Mouse (Mus musculus): ENCODE measurements around the gene Aplp2. TPM values are rescaled to one million over a fixed set of nuclear protein-coding genes. Genes with fewer than 3 reads are reported as not detected.

Gene Aplp2
- polyA plus RNA-seq (2014; fragmentation: Illumina TruSeq; extraction: RNeasy Lipid Tissue Mini Kit (QIAGEN cat#74804); ENCODE audit: low read depth, low replicate concordance) = 177 TPM

GRCm38 (mm10) chr9:31211690-31212499, at the start of gene Aplp2:
Aplp2 (minus strand) TSS chr9:31211815.

GRCm38 (mm10) chr9:31131205-31131968, 80.2 kb downstream of the Aplp2 start, which contains the start of gene St14:
St14 (minus strand) TSS chr9:31131853.

Other genes with a start within 250 kb of the Aplp2 start
- gene Zbtb44, start 181.2 kb downstream of the Aplp2 start, polyA plus RNA-seq (2014; fragmentation: Illumina TruSeq; extraction: RNeasy Lipid Tissue Mini Kit (QIAGEN cat#74804); ENCODE audit: low read depth, low replicate concordance) = 149 TPM
- gene St14, start 80.0 kb downstream of the Aplp2 start, polyA plus RNA-seq (2014; fragmentation: Illumina TruSeq; extraction: RNeasy Lipid Tissue Mini Kit (QIAGEN cat#74804); ENCODE audit: low read depth, low replicate concordance) = not detected
- 4.6 TPM for gene Prdm10, start 68.7 kb upstream of the Aplp2 start, polyA plus RNA-seq (2014; fragmentation: Illumina TruSeq; extraction: RNeasy Lipid Tissue Mini Kit (QIAGEN cat#74804); ENCODE audit: low read depth, low replicate concordance)
- gene Nfrkb, start 174.4 kb upstream of the Aplp2 start, polyA plus RNA-seq (2014; fragmentation: Illumina TruSeq; extraction: RNeasy Lipid Tissue Mini Kit (QIAGEN cat#74804); ENCODE audit: low read depth, low replicate concordance) = 6.7 TPM